Mouse (Mus musculus): ENCODE measurements around the gene Plet1.
A peak's percentile ranks its signal among the peaks of the same experiment; 100 is the strongest.

The Plet1 gene

DNA sequence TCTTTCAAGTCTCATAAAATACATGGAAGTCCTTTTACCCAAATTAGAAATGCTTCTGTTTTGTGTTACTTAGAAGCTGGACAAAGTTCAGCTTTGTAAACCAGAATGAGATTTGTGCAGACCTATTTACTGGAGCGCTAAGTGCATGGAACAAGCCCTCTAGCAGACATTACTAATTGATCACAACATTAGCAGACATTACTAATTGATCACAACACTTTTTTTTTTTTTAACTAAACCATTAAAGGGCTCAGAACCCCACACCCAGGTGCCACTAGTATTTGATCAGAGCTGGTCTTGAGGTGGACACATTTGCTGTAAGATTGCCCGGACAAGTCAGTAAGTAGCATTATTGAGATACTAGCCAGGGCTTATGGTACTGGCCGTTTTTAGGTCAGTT is 39.5 kb downstream of the Plet1 start:
- DNase-seq (ENCODE audit: low spot score in 2 of 2), result peak in 1 of 2 experiments; percentile 10

DNA sequence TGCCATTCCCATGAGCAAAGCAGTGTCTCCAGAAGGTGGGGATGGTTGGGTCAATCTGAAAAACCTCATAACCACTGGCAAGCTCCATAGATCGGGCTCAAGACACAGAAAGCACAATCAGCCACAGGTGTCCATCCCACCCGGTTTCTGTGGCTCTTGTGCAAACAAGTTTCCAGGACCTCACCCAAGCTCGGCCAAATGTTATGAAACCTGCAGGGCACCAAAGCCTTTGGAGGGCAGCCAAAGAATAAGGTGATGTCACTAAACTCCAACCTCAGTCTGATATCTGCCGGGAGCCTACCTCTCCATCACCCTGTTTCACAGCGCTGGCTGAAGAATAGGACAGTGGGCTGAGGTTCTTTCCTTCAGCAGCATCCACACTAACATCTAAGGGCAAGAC is 41.6 kb downstream of the Plet1 start:
- peak in 1 of 2 experiments; percentile 9 for DNase-seq (ENCODE audit: low spot score in 2 of 2)

DNA sequence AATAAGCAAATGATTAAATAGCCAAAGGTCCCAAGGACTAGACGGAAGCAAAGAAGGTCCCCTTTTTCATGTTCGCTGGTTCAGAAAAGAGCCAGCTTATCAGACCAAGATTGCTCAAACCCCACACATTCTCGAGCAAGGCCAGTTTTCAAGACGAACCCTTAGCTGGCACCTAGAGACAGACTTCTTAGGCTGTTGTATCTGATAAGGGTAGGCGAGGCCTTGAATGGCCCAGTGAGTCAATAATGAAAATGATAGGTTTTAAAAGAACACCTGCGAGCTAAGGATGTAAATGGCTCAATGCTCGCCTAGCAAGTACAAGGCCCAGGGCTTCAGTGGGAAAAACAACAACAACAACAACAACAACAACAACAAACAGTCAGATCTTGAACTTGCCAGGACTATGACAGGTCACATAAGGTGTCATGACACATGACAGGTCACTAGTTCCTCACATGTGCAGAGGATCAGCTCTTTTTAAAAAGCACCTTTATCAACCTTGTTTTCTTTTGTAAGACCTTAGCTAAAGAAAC is 42.3 kb downstream of the Plet1 start:
- peak in 1 of 2 experiments; percentile 7 for DNase-seq (ENCODE audit: low spot score in 2 of 2)

DNA sequence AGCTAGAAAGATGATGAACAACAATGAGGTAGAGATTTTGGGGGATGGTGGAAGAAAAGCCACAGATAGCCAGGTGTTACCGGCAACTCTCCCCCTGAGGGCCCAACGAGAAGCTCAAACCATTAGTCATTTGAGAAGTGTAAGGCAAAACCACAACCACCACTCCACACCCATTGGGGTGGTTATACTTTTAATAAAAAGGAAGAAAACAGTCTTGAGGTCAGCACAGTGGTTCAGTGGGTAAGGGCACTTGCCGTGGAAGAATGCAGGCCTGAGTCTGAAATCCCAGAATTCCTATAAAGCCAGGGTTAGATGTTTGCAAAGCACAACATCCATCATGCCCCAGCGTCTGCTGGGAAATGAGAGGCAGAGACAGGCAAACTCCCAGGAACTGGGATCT is 43.0 kb downstream of the Plet1 start:
- DNase-seq (ENCODE audit: low spot score in 2 of 2), result peak in 1 of 2 experiments; percentile 12

DNA sequence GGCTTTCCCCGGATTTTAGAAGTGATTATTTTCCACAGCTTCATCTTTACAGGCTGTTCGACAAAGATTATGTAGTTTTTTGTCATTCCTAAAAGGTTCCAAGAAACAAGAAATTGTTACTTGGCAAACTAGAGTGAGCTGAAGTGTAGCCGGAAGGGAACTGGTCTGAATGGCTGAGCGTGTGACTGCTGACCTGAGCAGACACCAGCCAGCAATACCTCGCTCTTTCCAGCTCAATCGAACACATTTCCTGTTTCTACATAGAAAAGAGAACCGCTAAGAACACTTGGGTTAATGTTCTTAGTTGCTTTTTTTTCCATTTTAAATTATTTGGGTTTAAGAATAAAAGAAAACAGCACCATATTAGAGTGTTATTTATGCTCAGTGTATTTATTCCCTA is 45.8 kb downstream of the Plet1 start:
- DNase-seq (ENCODE audit: low spot score in 2 of 2), result no peak

DNA sequence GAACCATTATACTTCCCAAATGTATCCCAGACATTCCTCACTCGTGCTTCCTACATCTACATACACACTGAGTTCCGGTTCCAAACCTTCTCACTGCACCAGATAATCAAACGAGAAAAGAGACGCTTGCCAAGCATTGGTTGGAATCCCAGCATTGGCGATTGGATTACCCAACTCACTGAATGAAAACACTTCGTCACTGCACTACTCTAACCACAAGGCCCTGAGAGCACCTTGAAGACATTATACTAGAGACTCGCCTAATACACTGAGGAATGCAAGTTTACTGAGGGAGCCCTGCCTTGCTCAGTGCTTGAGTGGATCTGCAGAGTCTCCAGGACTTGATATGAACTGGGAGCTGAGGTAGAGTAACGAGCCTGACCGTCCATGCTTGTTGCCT is 48.1 kb downstream of the Plet1 start:
- no peak for DNase-seq (ENCODE audit: low spot score in 2 of 2)

DNA sequence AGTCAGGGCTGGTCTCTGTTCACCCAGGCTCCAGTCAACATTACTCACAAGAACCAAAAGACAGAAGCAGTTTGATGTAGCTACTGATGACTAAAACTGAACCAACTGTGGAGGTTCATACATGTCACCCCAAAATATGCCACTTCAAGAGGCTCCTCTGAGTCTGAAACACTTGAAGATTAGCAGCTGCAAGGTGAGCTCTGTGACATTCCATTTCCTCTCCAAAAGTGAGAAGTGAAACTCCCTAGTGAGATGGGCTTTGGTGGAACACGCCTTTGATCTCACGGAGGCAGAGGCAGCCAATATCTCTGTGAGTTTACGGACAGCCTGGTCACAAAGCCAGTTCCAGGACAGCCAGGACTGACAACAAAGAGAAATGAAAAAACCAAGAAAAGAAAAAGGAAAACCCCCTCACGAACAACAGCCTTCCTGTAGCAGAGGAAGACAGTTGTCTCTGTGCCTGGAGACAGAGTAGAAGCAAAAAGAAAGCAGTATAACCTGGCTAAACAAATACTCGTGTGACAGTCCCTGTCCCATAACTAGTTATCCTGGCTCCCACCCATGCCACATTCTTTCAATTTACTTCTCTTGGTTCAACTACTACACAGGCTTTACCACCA is 53.6 kb downstream of the Plet1 start:
- DNase-seq (ENCODE audit: low spot score in 2 of 2), result peak in 1 of 2 experiments; percentile 40

DNA sequence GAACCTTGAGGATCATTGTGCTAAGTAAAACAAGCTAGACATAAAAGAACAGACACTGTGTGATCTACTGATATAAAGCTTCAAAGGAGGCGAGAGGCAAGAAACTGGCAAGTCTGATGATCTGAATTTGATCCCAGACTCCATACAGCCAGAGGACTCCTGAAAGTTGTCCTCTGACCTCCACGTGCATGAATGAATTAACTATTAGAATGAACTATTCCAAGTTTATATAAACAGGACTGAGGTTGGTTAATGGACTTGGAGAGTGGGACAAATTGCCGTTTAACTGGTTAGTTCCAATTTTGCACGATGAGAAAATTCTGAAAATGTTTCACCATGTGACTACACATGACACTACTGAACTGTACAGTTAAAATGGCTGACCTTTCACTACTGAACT is 54.6 kb downstream of the Plet1 start:
- no peak for DNase-seq (ENCODE audit: low spot score in 2 of 2)

DNA sequence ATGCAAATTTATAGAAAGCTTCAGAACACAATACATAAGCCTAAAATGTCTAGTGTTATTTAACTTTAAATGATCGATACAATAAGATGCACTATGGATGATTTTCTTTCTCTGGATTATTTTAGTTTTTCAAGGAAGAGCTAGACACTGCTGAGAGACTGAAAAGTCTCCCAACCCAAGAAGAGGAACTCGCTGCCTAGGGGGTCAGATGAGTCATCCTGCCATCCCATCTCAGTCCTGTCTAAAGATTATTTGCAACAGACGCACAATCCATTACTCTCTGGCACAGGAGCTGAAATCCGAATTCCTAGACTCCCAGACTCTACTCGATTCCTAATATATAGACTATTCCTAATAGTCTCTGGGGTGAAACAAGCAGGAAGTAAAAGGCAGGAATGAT is 57.9 kb downstream of the Plet1 start:
- no peak for DNase-seq (ENCODE audit: low spot score in 2 of 2)

DNA sequence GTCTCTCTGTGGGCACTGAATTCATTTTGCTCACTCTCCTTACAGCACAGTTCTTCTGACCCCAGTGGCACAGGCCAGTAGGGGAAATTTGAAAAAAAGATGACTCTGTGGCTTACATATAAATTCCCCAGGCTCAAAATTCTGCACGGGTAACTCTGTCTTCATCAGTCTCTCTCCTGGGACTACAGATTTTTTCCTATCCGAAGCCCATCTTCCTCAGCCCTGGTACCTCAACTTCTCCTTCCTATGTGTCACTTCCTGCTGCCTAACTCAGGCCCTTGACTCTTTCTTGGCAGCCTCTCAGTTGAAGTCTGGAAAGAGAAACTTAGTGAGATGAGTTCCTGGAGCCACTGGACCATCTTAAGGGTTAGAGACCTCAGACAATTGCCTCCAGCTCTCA is 59.2 kb downstream of the Plet1 start:
- DNase-seq (ENCODE audit: low spot score in 2 of 2), result no peak

DNA sequence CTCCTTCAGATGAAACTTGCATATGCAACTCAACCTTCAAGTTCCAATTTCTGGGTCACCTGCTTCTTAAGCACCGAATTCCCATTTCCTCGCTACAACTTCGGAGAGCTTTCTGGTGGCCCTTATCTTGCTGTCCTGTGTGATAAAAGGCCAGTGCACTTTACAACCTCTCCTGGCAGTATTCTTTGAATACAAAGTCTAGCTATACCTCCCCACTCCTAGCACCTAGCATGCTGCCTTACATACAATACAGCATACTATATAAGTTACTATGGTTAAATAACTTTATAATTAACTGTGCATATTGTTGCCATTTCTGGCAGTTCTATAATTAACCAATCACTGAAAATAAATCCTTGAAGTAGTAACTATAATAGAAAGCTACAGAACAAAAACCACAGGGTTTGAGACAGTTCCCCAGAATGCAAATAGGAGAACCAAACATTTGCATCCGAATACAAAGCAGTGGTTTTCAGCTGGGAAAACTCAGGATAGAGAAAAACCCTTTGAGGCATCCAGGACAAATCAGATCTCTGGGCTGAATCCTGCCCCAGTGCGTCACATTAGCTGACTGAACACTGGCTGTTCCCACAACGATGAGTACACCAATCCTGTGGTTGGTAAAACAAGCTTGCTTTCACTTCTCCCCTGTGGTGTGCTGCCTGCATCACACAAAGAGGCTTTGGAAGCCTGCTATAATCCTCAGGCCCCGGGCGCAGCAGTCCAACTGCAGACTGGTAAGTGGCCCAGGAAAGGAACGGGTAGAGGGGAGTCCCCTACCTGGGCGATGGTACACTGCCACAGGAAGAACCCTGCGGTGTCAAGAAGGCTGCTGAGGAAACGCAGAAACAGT is 60.1 kb downstream of the Plet1 start, which contains the start of gene Il18:
Il18 (plus strand) TSS at position 587 of the 853 bp plus-strand sequence.
- DNase-seq (ENCODE audit: low spot score in 2 of 2), result peak; percentile 16 to 50

DNA sequence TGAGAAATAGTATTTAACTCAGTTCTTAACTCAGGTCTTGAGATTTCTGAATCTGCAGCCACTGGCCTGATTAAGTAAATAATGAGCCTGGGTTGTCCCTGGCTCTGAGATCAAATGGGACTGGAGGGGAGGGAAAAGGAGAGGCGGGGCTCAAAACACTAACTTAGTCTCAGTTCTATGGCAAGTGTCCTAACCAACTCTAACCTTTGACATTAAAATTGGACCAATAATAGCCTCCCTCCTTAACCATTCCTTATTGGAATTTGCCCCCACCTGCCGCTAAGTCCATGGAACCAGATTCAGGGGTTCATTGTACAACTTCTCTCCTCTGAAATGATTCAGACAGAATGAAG is 60.7 kb downstream of the Plet1 start, which contains the start of gene Bco2:
Bco2 (minus strand) TSS at position 88 of the 353 bp plus-strand sequence.
- no peak for DNase-seq (ENCODE audit: low spot score in 2 of 2)
